In genomic region chr1:181234326-181235035, GRCm38 (mm10) we compare ENCODE assay signal across 7 mouse cellular contexts. TPM values are rescaled to one million over a fixed set of nuclear protein-coding genes. Genes with fewer than 3 reads are reported as not detected.
DNase-seq lines count a peak whose midpoint lies in the region; ATAC-seq and TF ChIP-seq lines count a peak whose summit lies in the region.

No protein-coding gene starts in this region.

- 0 out of 2 replicates have a peak, but pooled peaks have one; percentile 5 for TF ChIP-seq CTCF in liver, embryonic 14.5 days (IDR thresholded peaks at IDR 0.05; ENCODE audit: low read depth)

- intact Hi-C loops in heart, postnatal 36 days (cut with DNase I), result no loop called here

- peaks cover 25 to 35% of the 10 kb centered on the region in 2 experiments for H3K4me1 ChIP-seq in liver, embryonic 14.5 days (replicated peaks; ENCODE audit: control insufficient read depth in 2 of 2, insufficient read depth in 2 of 2, low read length in 1 of 2)
- peaks cover 14% of the 10 kb centered on the region; the same call in 1 of the 2 replicates for H3K4me1 ChIP-seq in stomach, embryonic 16.5 days (ENCODE audit: control insufficient read depth, insufficient read depth, low read length)

- no peaks in the 10 kb centered on the region for H3K36me3 ChIP-seq in liver, embryonic 14.5 days (replicated peaks; ENCODE audit: control insufficient read depth, insufficient read depth, low read depth)
- no peaks in the 10 kb centered on the region for H3K36me3 ChIP-seq in stomach, embryonic 16.5 days (ENCODE audit: control insufficient read depth, insufficient read depth, low read length)

- H3K27ac ChIP-seq in liver, embryonic 14.5 days, result peak overlapping the region; percentile 38; the same call in 1 of the 2 replicates
- H3K27ac ChIP-seq in stomach, embryonic 16.5 days (ENCODE audit: low read length), result peak overlapping the region; percentile 46

- H3K27me3 ChIP-seq in liver, embryonic 14.5 days (ENCODE audit: control insufficient read depth, insufficient read depth, low read length), result no peaks in the 10 kb centered on the region
- no peaks in the 10 kb centered on the region for H3K27me3 ChIP-seq in stomach, embryonic 16.5 days (ENCODE audit: control insufficient read depth, insufficient read depth, low read length)

- H3K9me3 ChIP-seq in liver, embryonic 14.5 days (ENCODE audit: control insufficient read depth, low read length), result no peaks in the 10 kb centered on the region
- H3K9me3 ChIP-seq in stomach, embryonic 16.5 days (replicated peaks; ENCODE audit: control insufficient read depth, low read length), result no peaks in the 10 kb centered on the region

- no peak for TF ChIP-seq EP300 in liver, embryonic 14.5 days (IDR thresholded peaks at IDR 0.05; ENCODE audit: low read depth)

- peak overlapping the region; percentile 25 for H3K4me2 ChIP-seq in liver, embryonic 14.5 days (ENCODE audit: low read depth)
- peak overlapping the region; percentile 42 for H3K4me2 ChIP-seq in stomach, embryonic 16.5 days (ENCODE audit: low read depth, low read length)

- WGBS in liver, embryonic 14.5 days (ENCODE audit: insufficient replicate concordance), result 27% methylated on average over 8 of the region's 8 CpGs
- 29% methylated on average over 8 of the region's 8 CpGs for WGBS in stomach, embryonic 16.5 days

- ATAC-seq in common myeloid progenitor, adult 5-6 weeks (replicated peaks; ENCODE audit: low read depth, poor library complexity, severe bottlenecking), result 0 out of 2 replicates have a peak, but pooled peaks have one; percentile 6
- ATAC-seq in liver, embryonic 14.5 days (ENCODE audit: insufficient read depth), result no peak
- peak; percentile 18; the same call in 1 of the 2 replicates for ATAC-seq in stomach, embryonic 16.5 days (ENCODE audit: insufficient read depth, low FRiP score)

- DNase-seq in urinary bladder, postnatal 14 days (ENCODE audit: low spot score), result peak; percentile 43
- DNase-seq in urinary bladder, postnatal 25 days (ENCODE audit: low spot score), result no peak
- DNase-seq in heart, postnatal 36 days, result peak; percentile 50 to 66
- DNase-seq in liver, embryonic 14.5 days (ENCODE audit: low read depth in 3 of 3, low spot score in 3 of 3), result no peak
- no peak for DNase-seq in embryo, embryonic 11 days

- no peak overlapping the region for H3K9ac ChIP-seq in liver, embryonic 14.5 days (replicated peaks)
- peak overlapping the region; percentile 65 for H3K9ac ChIP-seq in stomach, embryonic 16.5 days (ENCODE audit: low read length)

- peak overlapping the region in 1 of 2 experiments; percentile 13; a peak in 1 of 4 replicates for H3K4me3 ChIP-seq in liver, embryonic 14.5 days (ENCODE audit: insufficient read depth in 1 of 2, low read depth in 2 of 2, low read length in 2 of 2)
- H3K4me3 ChIP-seq in stomach, embryonic 16.5 days (replicated peaks; ENCODE audit: low read length), result peak overlapping the region; percentile 9; the same call in 1 of the 2 replicates

RNA-seq across cellular contexts. Expression of gene Wdr26, which starts 22.7 kb away (rescaled TPM):
- 107 and 130 TPM in 2 replicates for total RNA-seq in common myeloid progenitor, adult 5-6 weeks (2017)
- 100 to 1,000 TPM; 110 to 115 TPM for total RNA-seq in heart, postnatal 36 days (2021)
- polyA plus RNA-seq in liver, embryonic 14.5 days (2012; rRNA removed), result 47.8 and 68.9 TPM in 2 replicates
- 57.8 and 64.4 TPM in 2 replicates for polyA plus RNA-seq in liver, embryonic 14.5 days (2014; fragmentation: Nextera tagmentation; extraction: Ambion mirVana)
- polyA plus RNA-seq in stomach, embryonic 16.5 days (2015; fragmentation: Nextera tagmentation; extraction: Ambion mirVana), result 24.7 and 25.9 TPM in 2 replicates

Comparison
In these comparisons a context has a peak if more than half of its experiments do, and no peak if none do; other contexts are left out.
1. DNase-seq: peak in urinary bladder, postnatal 14 days (single experiment) and heart, postnatal 36 days (2 of 2); none in urinary bladder, postnatal 25 days (single experiment), liver, embryonic 14.5 days (0 of 3) and embryo, embryonic 11 days (single experiment).